ENCODE assay signal across 26 mouse cellular contexts in genomic region chr17:56833381-56833780, GRCm38 (mm10). TPM values are rescaled to one million over a fixed set of nuclear protein-coding genes. Genes with fewer than 3 reads are reported as not detected.
"Had no signal": no experiment of that assay in that cellular context is flagged by ENCODE, and none has a peak within 500 bp of the region (broad histone marks: within the 10 kb centered on the region; RNA-seq: fewer than 3 reads in every experiment).

No protein-coding gene starts in this region.

- H3K9me3 ChIP-seq: midbrain, embryonic 10.5 days; neural tube, embryonic 13.5 days; neural tube, embryonic 15.5 days had no signal

- H3K9ac ChIP-seq: lung, embryonic 14.5 days; neural tube, embryonic 13.5 days; neural tube, embryonic 15.5 days had no signal

- H3K4me2 ChIP-seq: lung, embryonic 14.5 days; neural tube, embryonic 13.5 days; neural tube, embryonic 15.5 days had no signal

- ATAC-seq: midbrain, embryonic 16.5 days had no signal

- H3K4me3 ChIP-seq: midbrain, embryonic 10.5 days; myocyte; neural tube, embryonic 13.5 days; neural tube, embryonic 15.5 days had no signal

- H3K27ac ChIP-seq: midbrain, embryonic 10.5 days; neural tube, embryonic 13.5 days; neural tube, embryonic 15.5 days had no signal

- DNase-seq: lung, adult 18-20 months; lung, embryonic 14.5 days; lung, postnatal 10 days; lung, postnatal 4 days; midbrain, embryonic 14.5 days; retina, postnatal 1 day; right cerebral cortex, adult 18-20 months; right cerebral cortex, postnatal 25 days; right cerebral cortex, postnatal 4 days; spleen, adult 18-20 months; thymus, adult 18-20 months; thymus, postnatal 14 days; thymus, postnatal 36 days had no signal

- H3K36me3 ChIP-seq: midbrain, embryonic 10.5 days; neural tube, embryonic 13.5 days; neural tube, embryonic 15.5 days had no signal

RNA-seq across cellular contexts. Expression of gene Acsbg2, which starts 40.9 kb away (rescaled TPM):
- total RNA-seq: megakaryocyte, adult 5-6 weeks; megakaryocyte-erythroid progenitor cell, adult 5-6 weeks had no signal
- polyA plus RNA-seq: lung, embryonic 14.5 days; lung, embryonic 16.5 days; midbrain, embryonic 10.5 days; midbrain, embryonic 14.5 days; midbrain, embryonic 16.5 days; myocyte; neural tube, embryonic 11.5 days; neural tube, embryonic 13.5 days; neural tube, embryonic 15.5 days; small intestine, adult 2 months; stomach, embryonic 14.5 days; stomach, embryonic 16.5 days; thymus, postnatal 0 days had no signal

RNA-seq across cellular contexts. Expression of gene 1700061G19Rik, which starts 41.9 kb away (rescaled TPM):
- total RNA-seq: megakaryocyte-erythroid progenitor cell, adult 5-6 weeks had no signal
- polyA plus RNA-seq: small intestine, adult 2 months had no signal
